Mouse (Mus musculus): ENCODE data around the gene Hprt.

- TF ChIP-seq E2F4 (IDR thresholded peaks at IDR 0.05; ENCODE audit: insufficient read depth) (no peak), CEBPB (IDR thresholded peaks at IDR 0.05; ENCODE audit: insufficient read depth, poor library complexity, severe bottlenecking) (no peak), TCF12 (IDR thresholded peaks at IDR 0.05; ENCODE audit: insufficient read depth, poor library complexity, severe bottlenecking) (no peak), POLR2A (IDR thresholded peaks at IDR 0.05; ENCODE audit: insufficient read length, low read depth) (no peak), MAX (IDR thresholded peaks at IDR 0.05; ENCODE audit: low read depth) (no peak), USF1 (IDR thresholded peaks at IDR 0.05; ENCODE audit: low read depth) (no peak), REST (IDR thresholded peaks at IDR 0.05; ENCODE audit: insufficient read depth, insufficient read length) (no peak)
Measured at GRCm38 (mm10) chrX:53050353-53050752, 62.4 kb downstream of the Hprt start.
